Mouse (Mus musculus): ENCODE data around the gene Dapk1.

Gene Dapk1

DNA sequence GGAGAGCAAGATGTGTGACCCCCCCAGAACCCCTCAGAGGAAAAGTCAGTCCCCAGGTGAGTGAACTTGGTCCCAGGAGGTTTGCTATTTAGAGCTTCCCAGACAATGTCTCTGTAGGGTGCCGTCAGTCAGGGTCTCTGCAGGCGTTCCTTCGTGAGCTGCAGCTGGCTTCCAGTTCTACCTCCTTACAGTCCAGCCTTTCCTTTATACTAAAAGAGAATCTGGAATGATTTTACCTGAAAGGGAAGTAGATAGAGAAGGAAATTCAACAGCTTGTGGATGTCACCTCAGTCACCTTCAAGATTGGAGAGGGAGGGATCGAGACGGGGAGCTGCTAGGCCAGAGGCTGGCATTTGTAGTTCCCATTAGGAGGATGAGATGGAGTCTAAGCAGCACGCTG is 14.3 kb downstream of the Dapk1 start:
- no peak for DNase-seq (ENCODE audit: low read depth)

GRCm38 (mm10) chr13:60618287-60618686 is 16.5 kb downstream of the Dapk1 start:
- DNase-seq (ENCODE audit: low read depth): no peak

DNA sequence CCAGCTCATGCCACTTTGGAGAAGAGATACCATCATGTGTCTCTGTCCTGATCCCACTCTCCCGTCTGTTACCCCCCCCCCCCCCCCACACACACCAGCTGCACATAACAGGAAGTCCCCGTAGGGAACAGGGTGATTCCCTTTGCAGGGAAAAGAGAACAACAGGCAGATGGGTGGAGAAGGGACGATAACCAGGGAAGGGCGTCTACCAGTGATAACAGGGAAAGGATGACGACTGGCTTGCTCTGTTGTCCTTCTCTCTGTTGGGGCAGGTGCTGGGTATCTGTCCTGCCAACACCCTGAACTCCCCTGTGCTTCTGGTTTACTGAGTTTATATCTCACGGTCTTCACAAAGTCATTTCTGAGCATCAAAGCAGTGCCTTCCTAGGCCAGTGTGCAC is 18.0 kb downstream of the Dapk1 start:
- no peak for DNase-seq (ENCODE audit: low read depth)

DNA sequence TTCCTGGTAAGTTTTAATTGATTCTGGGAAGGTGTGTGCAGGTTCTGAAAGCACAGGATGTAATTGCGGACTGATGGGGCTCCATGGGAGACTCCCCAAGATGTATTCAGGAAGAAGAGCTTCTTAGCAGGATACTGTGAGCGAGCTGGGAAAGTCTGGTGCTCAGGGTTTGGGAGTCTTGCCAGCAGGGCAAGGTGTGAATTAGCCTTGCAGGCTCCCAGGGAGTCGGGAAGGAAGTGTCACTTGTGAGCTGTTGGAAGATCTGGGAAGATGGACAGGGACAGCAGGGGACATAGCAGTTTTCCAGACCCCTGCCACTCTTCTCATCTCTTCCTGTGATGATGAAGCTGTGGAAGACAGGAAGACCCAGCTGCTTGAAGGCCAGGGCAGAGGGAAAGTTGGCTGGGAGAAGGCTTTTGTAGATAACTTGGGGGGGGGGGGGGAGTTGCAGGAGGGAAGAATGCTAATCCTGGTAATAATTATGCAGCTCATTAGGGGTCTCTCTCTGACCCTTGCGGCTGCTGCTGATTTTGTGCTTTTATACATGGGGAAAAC is 19.7 kb downstream of the Dapk1 start:
- no peak for DNase-seq (ENCODE audit: low read depth)

DNA sequence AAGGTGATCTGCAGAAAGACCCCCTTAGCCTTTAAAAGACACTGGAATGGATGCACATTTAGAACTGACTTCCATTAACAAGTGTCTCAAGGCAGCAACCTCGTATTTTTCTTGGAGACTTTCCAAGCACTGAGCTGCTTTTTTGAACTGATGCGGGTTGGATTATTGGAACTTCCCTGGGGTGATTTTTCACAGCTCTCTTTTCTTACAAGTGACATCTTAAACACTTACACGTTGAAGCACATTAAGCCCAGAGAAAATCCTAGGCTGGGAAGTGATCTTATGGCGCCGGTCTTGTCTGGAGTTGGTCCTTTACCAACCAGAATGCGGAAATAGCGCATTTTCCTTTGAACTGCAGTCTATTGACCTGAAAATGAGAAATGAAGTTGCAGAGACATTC is 23.8 kb downstream of the Dapk1 start:
- no peak for DNase-seq (ENCODE audit: low read depth)

DNA sequence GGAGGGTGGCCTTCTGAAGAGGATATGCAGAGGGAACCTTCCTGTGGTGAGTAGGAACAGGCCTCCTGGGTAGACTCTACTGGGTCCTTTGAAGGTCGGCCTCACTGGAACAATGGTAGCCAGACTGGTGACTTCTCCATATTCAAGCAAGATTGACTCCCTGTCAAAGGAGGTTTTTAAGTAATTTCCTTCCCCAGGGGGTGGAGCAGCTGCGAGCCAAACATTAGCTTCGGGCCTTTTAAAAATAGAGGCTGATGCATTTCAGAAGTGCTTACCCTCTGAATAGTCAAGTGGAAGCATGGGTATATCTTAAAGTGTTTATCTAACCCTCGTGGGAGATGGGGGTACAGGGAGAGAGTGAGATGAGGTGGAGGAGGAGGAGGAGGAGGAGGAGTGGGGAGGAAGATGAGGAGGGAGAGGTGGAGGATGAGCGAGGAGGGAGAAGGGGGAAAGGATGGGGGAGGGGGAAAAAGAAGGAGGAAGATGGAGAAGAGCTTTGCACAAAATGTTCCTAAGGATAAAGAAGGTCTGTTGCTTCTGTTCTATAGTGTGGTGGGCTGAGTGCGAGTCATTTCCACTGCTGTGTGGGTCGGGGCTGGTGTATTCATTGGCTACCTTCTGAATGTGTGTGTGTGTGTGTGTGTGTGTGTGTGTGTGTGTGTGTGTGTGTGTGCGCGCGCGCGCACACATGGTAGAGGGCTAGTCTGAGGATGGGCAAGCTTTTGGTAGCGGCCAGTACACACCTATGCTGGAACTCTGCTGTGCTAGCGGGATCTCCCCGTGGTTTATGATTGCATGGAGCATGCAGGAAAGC is 26.3 kb downstream of the Dapk1 start:
- no peak for DNase-seq (ENCODE audit: low read depth)

DNA sequence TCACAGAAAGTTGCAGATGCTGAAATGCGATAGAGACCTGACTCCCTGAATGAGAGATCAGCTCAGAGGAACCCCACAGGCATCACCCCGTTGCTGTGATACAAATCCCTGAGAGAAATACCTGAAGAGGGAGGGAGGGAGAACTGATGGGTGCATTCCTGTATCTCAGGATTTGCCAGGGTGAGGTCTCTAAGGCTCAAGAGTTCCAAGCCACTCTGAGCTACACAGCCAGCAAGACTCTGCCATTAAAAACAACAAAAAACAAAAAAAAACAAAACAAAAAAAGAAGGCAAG is 26.9 kb downstream of the Dapk1 start:
- no peak for DNase-seq (ENCODE audit: low read depth)

DNA sequence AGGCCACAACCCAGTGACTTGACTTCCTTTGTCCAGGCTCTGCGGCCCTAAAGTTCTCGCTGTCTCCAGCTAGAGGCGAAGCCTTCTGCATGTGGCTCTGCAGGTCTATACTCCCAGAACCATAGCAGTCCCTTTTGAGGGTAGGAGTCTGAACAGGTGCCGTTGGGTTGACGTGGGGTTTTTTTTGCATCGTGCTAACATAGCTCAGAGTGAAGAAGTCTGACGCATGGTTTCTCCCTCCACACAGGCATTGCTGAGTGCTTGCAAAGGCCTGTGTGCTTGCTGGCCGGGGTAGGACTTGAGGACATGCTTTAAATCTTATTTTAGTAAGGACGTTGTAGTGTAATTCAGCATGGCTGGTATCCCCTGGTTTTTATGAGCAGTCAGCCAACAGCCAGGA is 27.7 kb downstream of the Dapk1 start:
- no peak for DNase-seq (ENCODE audit: low read depth)

- no peak for DNase-seq (ENCODE audit: low read depth)
Measured at GRCm38 (mm10) chr13:60633945-60634344, 32.2 kb downstream of the Dapk1 start.

GRCm38 (mm10) chr13:60635636-60636035 is 33.9 kb downstream of the Dapk1 start:
- no peak for DNase-seq (ENCODE audit: low read depth)

DNA sequence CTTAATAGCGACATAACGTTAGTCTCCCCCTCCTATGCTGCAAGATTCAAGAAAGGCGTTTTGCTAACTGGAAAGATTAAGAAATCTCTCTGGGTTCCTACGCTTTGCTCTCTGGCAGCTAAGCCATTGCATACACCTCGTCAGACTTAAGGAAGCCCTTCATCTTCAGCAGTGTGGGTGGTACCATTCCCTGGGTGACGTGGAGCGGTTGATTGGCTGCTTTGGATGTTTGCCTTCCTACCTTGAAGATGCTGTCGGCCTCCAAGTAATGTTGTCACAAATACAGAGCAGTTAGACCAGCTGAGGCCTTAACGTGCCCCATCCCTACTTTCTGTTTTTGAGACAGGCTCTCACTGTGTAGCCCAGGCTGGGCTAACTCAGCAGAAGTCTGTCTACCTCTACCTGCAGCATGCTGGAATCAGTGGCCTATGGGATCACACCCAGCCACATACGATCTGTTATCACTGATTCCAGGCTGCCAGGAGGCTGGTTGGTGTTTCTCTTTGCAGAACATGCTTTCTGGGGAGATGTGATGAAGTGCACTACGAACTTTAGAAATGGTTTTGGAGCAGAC is 37.8 kb downstream of the Dapk1 start:
- DNase-seq (ENCODE audit: low read depth): no peak

DNA sequence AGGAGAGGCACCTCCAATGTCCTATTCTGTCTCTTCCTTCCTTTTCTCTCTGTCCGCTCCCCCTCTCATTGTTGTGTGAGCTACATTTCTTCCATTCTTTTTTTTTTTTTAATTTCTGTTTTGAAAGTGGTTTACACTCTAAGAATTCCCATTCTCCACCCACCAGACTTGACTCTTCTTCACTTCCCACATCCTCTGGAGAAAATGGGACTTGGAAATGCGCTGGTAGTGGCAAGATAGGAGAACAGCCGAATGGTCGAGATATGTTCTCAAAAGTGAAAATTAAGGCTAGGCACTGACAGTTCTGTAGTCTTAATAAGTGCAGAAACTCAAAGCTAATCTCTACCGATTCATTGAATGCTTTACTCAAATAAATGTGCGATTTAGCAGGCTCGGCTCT is 38.7 kb downstream of the Dapk1 start:
- DNase-seq (ENCODE audit: low read depth): no peak

DNA sequence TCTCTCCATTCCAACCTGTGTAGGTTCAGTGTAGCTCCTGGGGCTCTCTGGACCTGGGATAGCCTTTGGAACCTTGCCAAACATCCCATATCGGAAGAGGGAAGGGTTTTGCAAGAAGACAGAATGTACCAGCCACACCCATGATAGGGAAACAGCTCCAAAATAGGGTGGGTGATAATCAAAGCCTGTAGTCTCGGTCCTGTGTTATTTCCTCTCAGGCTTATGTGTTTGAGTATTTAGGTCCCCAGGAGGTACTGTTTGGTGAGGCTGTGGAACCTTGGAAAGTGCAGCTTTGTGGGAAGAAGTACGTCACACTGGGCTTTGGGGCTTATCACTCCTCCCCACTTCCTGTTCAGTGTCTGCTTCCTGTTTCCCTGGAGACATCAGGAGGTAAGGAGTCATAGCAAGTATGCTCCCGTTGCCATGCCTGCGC is 42.7 kb downstream of the Dapk1 start:
- no peak for DNase-seq (ENCODE audit: low read depth)

GRCm38 (mm10) chr13:60646791-60647190 is 45.0 kb downstream of the Dapk1 start:
- no peak for DNase-seq (ENCODE audit: low read depth)

- no peak for DNase-seq (ENCODE audit: low read depth)
Measured at GRCm38 (mm10) chr13:60648350-60648749, 46.6 kb downstream of the Dapk1 start.

DNA sequence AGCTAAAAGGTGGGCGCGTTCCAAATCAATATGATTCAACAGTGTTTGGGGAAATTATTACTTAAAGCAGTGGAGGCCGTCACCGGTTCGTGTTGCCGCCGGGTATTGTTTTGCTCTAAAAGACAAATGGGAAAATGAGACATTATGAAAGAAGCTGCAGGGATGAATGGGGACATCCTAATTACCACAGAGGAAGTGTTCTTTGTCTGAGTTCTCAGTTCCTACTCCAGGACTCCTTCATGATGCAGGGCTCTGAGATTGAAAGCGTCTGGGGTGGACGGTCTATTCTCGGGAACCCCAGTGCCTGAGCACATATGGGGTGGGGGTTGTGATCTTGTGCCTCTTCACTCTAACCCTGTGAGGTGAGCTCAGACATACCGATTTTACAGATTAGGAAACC is 48.3 kb downstream of the Dapk1 start:
- no peak for DNase-seq (ENCODE audit: low read depth)

- DNase-seq (ENCODE audit: low read depth): no peak
Measured at GRCm38 (mm10) chr13:60654017-60654565, 52.3 kb downstream of the Dapk1 start.

- DNase-seq (ENCODE audit: low read depth): no peak
Measured at GRCm38 (mm10) chr13:60655246-60655645, 53.5 kb downstream of the Dapk1 start.

DNA sequence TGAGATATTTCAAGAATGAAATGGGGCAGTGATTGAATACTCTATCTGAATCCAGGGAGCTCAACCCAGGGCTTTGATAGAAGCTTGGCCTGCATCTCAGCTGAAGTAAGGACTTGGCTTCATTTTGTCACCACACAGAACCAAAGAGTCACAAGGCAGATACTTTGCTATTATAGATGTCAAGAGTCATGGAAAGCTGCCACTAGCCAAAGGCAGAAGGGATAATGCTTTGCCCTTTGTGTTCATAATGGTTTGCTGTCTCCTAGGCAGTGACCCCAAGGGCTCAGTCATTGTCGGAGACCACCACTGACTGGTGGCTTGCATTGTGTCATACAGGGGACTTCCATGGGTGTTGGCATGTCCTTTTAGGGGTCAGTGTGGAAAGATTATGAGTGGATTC is 57.9 kb downstream of the Dapk1 start:
- DNase-seq (ENCODE audit: low read depth): no peak

DNA sequence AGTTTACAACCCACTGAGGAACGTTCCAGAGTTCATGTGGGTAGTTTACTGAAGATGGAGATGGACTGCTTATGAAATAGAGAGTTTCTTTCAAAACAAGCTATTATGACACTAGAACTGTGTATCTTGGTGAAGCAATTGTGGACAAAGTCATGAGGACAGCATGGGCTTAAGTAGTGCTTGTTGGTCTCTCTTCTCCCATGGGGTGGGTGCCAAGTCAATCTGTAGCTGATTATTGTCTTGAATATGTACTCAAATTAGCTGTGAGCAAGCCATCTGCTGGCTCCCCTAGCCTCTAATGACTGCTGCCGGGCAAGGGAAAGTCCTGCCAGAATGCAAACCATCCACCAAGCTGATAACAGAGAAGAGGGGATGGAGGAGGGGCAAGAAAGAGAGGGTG is 58.3 kb downstream of the Dapk1 start:
- DNase-seq (ENCODE audit: low read depth): no peak

DNA sequence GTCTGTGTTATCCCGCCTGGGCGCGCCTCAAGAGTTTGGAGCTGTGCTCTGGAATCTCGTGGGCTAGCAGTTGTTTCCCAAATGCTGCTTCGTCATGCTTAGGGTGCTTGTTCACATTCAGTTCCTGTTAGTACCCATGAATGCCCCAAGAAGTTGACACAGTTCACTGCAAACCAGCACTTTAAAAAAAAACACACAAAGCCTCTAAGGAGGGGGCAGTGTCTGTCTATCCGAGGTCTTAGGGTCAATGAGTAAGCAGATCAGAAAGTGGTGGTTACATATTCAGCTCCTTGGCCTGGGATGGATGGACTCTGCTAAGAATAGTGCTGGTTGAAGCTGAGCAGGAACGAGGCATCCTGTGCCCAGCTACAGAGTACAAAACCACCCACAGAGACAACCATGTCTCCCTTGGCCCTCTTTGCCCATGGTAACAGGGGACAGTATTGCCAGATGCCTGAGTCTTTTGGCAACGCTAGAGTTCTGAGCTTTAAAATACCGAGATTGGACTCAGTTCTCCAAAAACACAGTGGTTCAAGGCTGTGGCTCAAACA is 59.0 kb downstream of the Dapk1 start:
- no peak for DNase-seq (ENCODE audit: low read depth)

- no peak for DNase-seq (ENCODE audit: low read depth)
Measured at GRCm38 (mm10) chr13:60662493-60663177, 60.9 kb downstream of the Dapk1 start.

GRCm38 (mm10) chr13:60664058-60664457 is 62.3 kb downstream of the Dapk1 start:
- DNase-seq (ENCODE audit: low read depth): no peak
